Mouse (Mus musculus): ENCODE measurements around the gene Piga.

The Piga gene

DNA sequence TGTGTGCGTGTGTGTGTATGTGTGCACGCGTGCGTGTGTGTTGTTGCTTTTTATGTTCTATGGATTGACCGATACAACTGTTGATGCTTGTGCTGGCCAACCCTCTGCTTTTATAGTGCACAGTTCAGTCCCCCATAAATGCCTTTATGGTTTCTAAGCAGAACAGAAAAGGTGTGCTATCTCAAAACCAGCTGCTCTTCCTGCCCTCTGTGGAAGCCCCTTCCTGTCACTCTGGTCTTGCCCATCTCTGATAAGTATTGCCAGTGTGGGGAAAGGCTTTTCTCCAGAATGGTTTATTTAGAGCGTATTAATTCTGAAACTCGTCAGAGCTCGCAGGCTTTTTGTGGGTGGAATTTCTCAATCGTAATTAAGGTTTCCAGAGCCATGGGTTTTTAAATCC lies 13.1 kb downstream of the Piga start:
- DNase-seq (ENCODE audit: low read depth, low spot score), result no peak

DNA sequence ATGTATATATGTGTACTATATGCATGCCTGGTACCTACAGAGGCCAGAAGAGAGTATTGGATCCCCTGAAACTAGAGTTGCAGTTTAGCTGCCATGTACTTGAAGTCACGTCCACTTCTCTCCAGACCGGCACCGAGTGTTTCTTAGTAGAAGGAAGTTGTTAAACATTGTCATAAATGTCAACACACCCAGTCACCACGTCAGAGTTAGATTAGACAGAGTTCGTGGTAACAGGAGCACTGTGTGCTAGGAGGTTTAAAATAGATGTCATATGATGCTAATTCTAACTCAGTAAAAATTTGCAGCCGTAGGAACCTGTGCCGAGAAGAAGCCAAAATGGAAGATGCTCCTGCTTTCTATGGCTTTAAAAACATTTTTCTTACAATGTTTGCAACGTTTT lies 17.1 kb downstream of the Piga start, which contains the start of gene Asb11:
Gene Asb11 (plus strand): TSS at position 286 of the 400 bp plus-strand sequence.
- DNase-seq (ENCODE audit: low read depth, low spot score), result peak; percentile 75

DNA sequence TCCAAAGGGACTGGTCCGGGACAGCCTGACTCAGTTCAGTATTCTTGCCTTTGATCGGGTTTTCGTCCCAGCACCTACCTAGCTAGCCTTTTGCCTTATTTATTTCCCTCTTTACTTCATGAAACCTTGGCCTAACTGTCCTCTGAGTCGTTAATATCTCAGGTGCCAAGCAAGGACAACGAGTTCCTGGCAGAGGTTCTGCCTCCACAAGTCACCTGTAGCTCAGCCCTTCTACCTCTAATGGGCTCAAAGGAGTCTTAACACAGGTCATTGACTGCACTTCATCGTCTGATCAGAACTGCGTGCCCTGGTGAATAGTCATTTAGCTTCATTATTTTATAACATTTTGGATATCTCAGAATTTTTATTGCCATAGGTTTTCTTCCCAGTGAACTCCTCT lies 19.9 kb downstream of the Piga start:
- DNase-seq (ENCODE audit: low read depth, low spot score), result no peak

DNA sequence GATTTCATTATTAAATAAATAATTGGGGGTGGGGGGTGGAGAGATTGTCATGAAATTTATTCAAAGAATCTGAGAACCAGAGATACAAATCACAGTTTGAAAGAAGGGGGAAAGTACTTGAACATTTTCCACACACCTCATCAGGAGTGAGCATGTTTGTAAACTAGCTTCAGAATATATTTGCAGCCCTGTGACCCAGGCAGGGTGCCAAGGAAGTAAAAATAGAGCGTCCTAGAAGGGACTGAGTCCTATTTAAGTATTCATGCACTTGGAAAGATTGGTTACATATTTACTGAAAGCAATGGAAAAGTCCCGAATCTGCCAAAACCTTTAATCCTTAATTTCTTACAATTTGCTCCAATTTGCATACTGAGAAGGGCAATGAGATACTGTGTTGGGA lies 20.6 kb downstream of the Piga start:
- DNase-seq (ENCODE audit: low read depth, low spot score), result peak; percentile 76

DNA sequence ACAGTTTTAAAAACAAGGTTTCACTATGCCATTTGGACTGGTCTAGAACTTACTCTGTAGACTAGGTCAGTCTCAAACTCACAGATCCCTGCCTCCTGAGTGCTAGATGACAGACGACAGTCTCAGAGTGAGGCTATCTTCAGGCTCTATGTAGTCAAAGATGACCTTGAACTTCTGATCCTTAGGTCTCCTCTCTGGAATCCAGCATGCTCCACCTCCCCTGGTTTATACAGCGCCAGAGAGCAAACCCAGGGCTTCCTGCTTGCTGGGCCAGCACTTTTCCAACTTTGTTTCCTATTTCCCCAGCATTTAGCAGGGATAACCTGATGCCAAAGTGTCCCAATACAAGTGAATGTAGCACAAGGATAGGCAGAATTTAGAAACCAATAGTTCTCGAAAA lies 21.1 kb downstream of the Piga start:
- no peak for DNase-seq (ENCODE audit: low read depth, low spot score)

DNA sequence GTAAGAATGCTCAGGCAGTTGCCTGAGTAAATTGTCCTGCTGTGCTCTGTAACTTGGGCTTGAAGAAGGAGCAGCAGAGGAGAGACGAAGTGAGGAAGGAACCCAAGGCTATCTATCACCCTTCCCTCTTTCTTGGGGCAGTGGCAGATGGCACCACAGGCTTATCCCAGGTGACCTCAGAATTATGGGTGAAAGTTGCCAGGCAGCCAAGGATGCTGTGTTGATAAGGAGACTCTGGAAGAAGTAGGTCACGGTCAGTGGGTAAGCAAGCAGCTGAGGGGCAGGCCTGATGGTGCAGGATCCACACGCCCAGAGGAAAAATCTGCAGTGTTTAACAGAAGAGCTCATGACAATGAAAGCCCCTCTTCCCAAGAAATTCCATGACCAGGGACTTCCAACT lies 21.7 kb downstream of the Piga start:
- DNase-seq (ENCODE audit: low read depth, low spot score), result no peak

DNA sequence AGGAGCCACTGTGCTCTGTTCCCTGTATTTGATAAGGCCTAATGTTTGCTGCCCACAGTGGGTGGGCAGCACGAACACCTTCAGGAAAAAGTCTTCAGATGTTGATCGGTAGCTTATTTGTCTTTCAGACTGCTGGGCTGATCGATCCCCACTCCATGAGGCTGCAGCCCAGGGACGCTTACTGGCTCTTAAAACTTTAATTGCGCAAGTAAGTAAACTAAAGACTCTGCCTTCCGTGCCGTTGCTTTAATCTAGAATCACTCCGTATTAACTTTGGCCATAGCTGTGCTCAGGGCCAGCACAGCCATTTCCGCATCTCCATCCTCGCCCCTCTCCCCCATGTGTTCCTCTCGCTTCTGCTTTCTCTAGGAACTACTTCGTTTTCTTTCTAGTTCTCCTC lies 26.0 kb downstream of the Piga start:
- no peak for DNase-seq (ENCODE audit: low read depth, low spot score)

DNA sequence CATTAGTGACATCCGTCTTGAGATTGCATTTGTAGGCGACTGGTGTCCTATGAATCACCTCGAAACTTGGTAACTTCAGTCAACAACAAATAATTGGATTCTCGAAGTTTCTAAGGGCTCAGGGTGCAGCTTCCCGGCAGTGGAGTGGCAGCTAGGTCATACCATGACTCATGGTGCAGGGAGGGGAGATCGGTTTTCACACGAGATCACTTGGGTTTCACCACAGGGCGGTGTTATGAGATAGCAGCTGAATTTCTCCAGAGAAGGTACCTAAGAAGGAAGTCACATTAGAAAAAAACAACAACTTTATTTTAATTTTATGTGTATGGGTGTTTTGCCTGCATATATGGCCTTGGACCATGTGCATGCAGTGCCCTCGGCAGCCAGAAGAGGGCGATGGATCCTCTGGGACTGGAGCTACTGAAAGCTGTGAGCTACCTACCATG lies 26.5 kb downstream of the Piga start:
- no peak for DNase-seq (ENCODE audit: low read depth, low spot score)

DNA sequence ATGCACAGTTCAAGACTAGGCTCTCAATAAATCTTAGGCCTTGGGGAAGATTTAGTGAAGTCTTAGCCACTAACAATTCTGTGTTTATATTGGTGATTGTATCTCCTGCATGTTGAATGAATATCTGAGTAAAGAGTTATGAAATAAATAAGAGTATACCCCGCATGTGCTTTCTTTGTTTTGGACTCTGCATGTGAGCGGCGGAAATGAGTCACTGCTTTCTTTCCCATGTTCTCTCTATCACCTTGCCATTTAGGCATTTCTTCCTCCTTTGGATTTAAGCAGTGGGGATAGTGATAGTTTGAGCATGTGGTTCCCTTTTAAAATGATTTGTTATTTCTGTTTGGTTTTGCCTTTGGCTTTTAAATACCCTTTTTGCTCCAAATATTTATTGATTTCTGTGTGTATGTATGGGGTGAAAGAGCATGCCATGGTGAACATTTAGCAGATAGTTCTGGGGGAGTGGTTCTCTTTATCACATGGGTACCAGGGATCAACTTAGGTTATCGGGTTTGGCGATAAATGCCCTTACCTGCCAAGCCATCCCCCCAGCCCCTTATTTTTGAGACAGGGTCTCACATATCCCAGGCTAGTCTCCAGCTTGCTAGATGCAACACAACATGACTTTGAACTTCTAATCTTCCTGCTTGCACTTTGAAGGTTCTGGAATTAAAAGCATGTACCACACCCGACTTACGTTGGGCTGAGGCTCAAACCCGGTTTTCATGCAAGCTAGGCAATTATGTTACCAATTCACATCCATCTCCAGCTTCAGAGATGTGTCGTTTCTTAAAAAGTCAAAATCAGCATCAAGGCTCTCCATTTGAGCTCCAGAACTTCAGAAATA lies 27.5 kb downstream of the Piga start:
- DNase-seq (ENCODE audit: low read depth, low spot score), result no peak

DNA sequence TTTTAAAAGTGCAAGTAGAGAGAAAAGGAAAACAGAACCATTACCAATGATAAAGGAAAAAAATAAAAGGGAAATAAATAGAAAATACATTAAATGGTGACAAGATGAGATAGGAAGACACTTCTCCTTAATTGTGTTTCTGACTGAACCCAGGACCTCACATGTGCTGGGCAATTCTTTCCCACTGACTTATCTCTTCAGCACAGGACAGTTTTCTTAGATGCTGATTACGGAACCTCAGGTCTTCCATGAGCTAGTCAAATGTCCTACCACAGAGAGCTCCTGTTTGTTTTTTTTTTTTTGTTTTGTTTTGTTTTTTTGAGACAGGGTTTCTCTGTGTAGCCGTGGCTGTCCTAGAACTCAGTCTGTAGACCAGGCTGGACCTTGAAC lies 28.1 kb downstream of the Piga start:
- DNase-seq (ENCODE audit: low read depth, low spot score), result no peak

DNA sequence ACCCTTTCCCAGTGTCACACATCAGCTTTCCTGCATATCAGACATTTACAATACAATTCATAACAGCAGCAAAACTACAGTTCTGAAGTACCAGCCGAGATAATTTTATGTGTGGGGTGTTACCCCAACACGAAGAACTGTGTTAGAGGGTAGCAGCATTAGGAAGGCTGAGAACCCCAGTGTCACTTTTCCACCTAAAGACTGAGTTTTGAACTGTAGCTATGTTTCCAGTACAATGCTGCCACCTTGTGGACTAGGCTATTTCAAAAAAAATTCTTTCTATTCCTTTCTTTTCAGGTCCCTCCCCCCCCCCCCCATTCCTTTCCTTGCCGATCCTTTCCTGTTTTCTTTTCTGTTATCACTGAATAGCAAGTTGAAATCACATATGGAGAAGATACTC lies 29.6 kb downstream of the Piga start:
- no peak for DNase-seq (ENCODE audit: low read depth, low spot score)

DNA sequence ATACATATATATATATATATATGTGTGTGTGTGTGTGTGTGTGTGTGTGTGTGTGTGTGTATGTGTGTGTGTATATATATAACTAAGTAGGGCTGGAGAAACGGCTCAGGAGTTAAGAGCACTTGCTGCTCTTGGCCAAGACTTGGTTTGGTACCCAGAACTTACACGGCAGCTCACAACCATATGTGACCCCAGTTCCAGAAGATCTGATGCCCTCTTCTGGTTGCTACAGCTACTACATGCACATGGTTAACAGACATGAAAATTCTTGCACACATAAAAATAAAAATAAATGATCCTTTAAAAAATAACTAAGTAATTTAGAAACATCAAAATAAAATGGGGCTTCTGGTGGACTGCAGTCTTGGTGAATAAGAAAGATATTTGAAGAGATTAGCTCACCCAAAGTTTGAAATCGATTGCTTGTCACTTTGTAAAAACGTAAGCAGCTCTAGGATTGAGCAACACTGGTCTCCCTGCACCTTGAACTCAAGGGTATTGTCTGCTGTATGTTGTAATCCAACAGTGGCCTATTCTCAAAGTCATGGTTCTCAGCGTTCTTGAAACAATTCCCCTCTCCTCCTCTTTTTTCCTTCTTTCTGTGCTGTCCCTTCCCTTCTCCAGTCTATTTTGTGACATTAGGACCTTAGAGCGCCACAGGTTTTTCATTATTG lies 39.8 kb downstream of the Piga start:
- DNase-seq (ENCODE audit: low read depth, low spot score), result no peak

Data from skeletal muscle tissue, adult 2 months (tissue).